In genomic region chr6:113740236-113741217, GRCm38 (mm10) we compare ENCODE assay signal across 7 mouse cellular contexts. TPM values are rescaled to one million over a fixed set of nuclear protein-coding genes. Genes with fewer than 3 reads are reported as not detected.
DNase-seq lines count a peak whose midpoint lies in the region; ATAC-seq and TF ChIP-seq lines count a peak whose summit lies in the region.

TSS of gene Sec13 (minus strand) at chr6:113740743.

- peak; percentile 70; the same call in 1 of the 2 replicates for ATAC-seq in embryonic facial prominence, embryonic 12.5 days (ENCODE audit: insufficient number of reproducible peaks, insufficient read depth, low FRiP score, low TSS enrichment)
- ATAC-seq in limb, embryonic 13.5 days (ENCODE audit: low FRiP score, low read depth) = peak; percentile 88
- peak; percentile 90 for ATAC-seq in midbrain, embryonic 16.5 days

- H3K4me3 ChIP-seq in embryonic facial prominence, embryonic 12.5 days = peak within 1 kb of the TSS; percentile 90
- peak within 1 kb of the TSS; percentile 79 for H3K4me3 ChIP-seq in kidney, adult 2 months (ENCODE audit: insufficient read depth, low read depth, low read length)
- H3K4me3 ChIP-seq in limb, embryonic 13.5 days = peak within 1 kb of the TSS; percentile 97
- H3K4me3 ChIP-seq in midbrain, embryonic 16.5 days (ENCODE audit: low read depth, low read length) = peak within 1 kb of the TSS; percentile 89

- DNase-seq in adrenal gland, postnatal 25 days = peak; percentile 83
- DNase-seq in heart, adult 18-20 months = peak; percentile 89 to 94
- DNase-seq in kidney, adult 2 months = peak; percentile 90
- DNase-seq in spleen, postnatal 10 days (ENCODE audit: low spot score in 2 of 2) = peak; percentile 84 to 90

- peaks cover 26% of the 10 kb centered on the region for H3K36me3 ChIP-seq in embryonic facial prominence, embryonic 12.5 days
- H3K36me3 ChIP-seq in kidney, adult 2 months (ENCODE audit: control insufficient read depth, insufficient read depth, low read length) = no peaks in the 10 kb centered on the region
- peaks cover 31% of the 10 kb centered on the region for H3K36me3 ChIP-seq in limb, embryonic 13.5 days
- H3K36me3 ChIP-seq in midbrain, embryonic 16.5 days (ENCODE audit: control insufficient read depth, insufficient read depth, low read length) = peaks cover 7% of the 10 kb centered on the region

- no peak within 1 kb of the TSS for H3K27ac ChIP-seq in embryonic facial prominence, embryonic 12.5 days
- peak within 1 kb of the TSS; percentile 52 for H3K27ac ChIP-seq in kidney, adult 2 months (ENCODE audit: insufficient read depth, low read depth, low read length)
- H3K27ac ChIP-seq in limb, embryonic 13.5 days = peak within 1 kb of the TSS; percentile 69
- H3K27ac ChIP-seq in midbrain, embryonic 16.5 days (ENCODE audit: low read length) = peak within 1 kb of the TSS; percentile 75

- WGBS in embryonic facial prominence, embryonic 12.5 days = 7% methylated on average over 41 of the region's 41 CpGs
- WGBS in kidney, adult 2 months = 7% methylated on average over 41 of the region's 41 CpGs
- WGBS in limb, embryonic 13.5 days = 7% methylated on average over 41 of the region's 41 CpGs
- WGBS in midbrain, embryonic 16.5 days = 3% methylated on average over 41 of the region's 41 CpGs

- peak; percentile 81 for TF ChIP-seq POLR2A in kidney, adult 2 months (IDR thresholded peaks at IDR 0.05; ENCODE audit: low read depth, low read length)

- H3K27me3 ChIP-seq in embryonic facial prominence, embryonic 12.5 days = no peaks in the 10 kb centered on the region
- no peaks in the 10 kb centered on the region for H3K27me3 ChIP-seq in kidney, adult 2 months (replicated peaks; ENCODE audit: control insufficient read depth, insufficient read depth, low read length)
- H3K27me3 ChIP-seq in limb, embryonic 13.5 days = no peaks in the 10 kb centered on the region
- no peaks in the 10 kb centered on the region for H3K27me3 ChIP-seq in midbrain, embryonic 16.5 days (ENCODE audit: control insufficient read depth, insufficient read depth, low read depth, low read length)

- no peaks in the 10 kb centered on the region for H3K9me3 ChIP-seq in embryonic facial prominence, embryonic 12.5 days
- H3K9me3 ChIP-seq in limb, embryonic 13.5 days = no peaks in the 10 kb centered on the region
- no peaks in the 10 kb centered on the region for H3K9me3 ChIP-seq in midbrain, embryonic 16.5 days (replicated peaks; ENCODE audit: control insufficient read depth, low read length, poor library complexity, severe bottlenecking)

- peak within 1 kb of the TSS; percentile 84 for H3K4me2 ChIP-seq in embryonic facial prominence, embryonic 12.5 days (replicated peaks)
- peak within 1 kb of the TSS; percentile 89 for H3K4me2 ChIP-seq in limb, embryonic 13.5 days (replicated peaks)
- peak within 1 kb of the TSS; percentile 91 for H3K4me2 ChIP-seq in midbrain, embryonic 16.5 days (ENCODE audit: low read length)

- peaks cover 9% of the 10 kb centered on the region for H3K4me1 ChIP-seq in embryonic facial prominence, embryonic 12.5 days
- H3K4me1 ChIP-seq in kidney, adult 2 months (ENCODE audit: control insufficient read depth, insufficient read depth, low read length) = peaks cover 3% of the 10 kb centered on the region; the same call in 1 of the 2 replicates
- peaks cover 9% of the 10 kb centered on the region for H3K4me1 ChIP-seq in limb, embryonic 13.5 days
- peaks cover 12% of the 10 kb centered on the region for H3K4me1 ChIP-seq in midbrain, embryonic 16.5 days (ENCODE audit: control insufficient read depth, insufficient read depth, low read length)

- peak within 1 kb of the TSS; percentile 88 for H3K9ac ChIP-seq in embryonic facial prominence, embryonic 12.5 days
- H3K9ac ChIP-seq in limb, embryonic 13.5 days = peak within 1 kb of the TSS; percentile 95
- H3K9ac ChIP-seq in midbrain, embryonic 16.5 days (ENCODE audit: low read depth, low read length) = peak within 1 kb of the TSS; percentile 84

- TF ChIP-seq CTCF in kidney, adult 2 months (conservative IDR thresholded peaks at IDR 0.05; ENCODE audit: insufficient read depth, insufficient read length, low read depth, low read length) = no peak

RNA-seq across cellular contexts. Expression of gene Sec13, which starts in this region (rescaled TPM):
- 109 and 115 TPM in 2 replicates for total RNA-seq in adrenal gland, postnatal 25 days (2021)
- 268 and 282 TPM in 2 replicates for polyA plus RNA-seq in embryonic facial prominence, embryonic 12.5 days (2016; fragmentation: Nextera tagmentation; extraction: Ambion mirVana)
- total RNA-seq in heart, adult 18-20 months (2021) = 10 to 100 TPM; 63.7 to 64.6 TPM
- 140 and 155 TPM in 2 replicates for polyA plus RNA-seq in kidney, adult 2 months (2012; rRNA removed)
- 321 and 322 TPM in 2 replicates for polyA plus RNA-seq in limb, embryonic 13.5 days (2015; fragmentation: Nextera tagmentation; extraction: Ambion mirVana)
- 177 and 184 TPM in 2 replicates for polyA plus RNA-seq in midbrain, embryonic 16.5 days (2015; fragmentation: Nextera tagmentation; extraction: Ambion mirVana)
